Mouse (Mus musculus): ENCODE measurements around the gene Strc. TPM values are rescaled to one million over a fixed set of nuclear protein-coding genes. Genes with fewer than 3 reads are reported as not detected.

The Strc gene
- total RNA-seq (2023) = under 1 TPM; 0.11 to 0.42 TPM

DNA sequence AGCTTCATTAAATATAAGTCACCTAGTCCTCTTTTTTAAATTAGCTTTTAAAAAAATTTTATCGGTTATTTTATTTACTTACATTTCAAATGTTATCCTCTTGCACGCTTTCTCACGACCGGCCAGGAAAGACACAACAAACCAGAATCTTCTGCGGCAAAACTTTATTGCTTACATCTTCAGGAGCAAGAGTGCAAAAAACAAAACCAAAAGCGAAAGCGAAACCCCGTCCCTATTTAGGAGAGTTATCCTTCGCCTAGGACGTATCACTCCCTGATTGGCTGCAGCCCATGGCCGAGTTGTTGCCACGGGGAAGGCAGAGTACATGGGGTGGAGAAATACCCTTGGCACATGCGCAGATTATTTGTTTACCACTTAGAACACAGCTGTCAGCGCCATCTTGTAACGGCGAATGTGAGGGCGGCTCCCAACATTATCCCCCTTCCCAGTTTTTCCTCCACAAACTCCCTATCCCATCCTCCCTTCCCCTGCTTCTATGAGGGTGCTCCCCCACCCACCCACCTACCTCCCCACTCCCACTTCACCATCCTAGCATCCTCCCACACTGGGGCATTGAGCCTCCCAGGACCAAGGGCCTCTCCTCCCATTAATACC lies at the start of gene Strc:
Gene Strc, minus strand, starts transcription at position 208 of the 615 bp plus-strand sequence.

DNA sequence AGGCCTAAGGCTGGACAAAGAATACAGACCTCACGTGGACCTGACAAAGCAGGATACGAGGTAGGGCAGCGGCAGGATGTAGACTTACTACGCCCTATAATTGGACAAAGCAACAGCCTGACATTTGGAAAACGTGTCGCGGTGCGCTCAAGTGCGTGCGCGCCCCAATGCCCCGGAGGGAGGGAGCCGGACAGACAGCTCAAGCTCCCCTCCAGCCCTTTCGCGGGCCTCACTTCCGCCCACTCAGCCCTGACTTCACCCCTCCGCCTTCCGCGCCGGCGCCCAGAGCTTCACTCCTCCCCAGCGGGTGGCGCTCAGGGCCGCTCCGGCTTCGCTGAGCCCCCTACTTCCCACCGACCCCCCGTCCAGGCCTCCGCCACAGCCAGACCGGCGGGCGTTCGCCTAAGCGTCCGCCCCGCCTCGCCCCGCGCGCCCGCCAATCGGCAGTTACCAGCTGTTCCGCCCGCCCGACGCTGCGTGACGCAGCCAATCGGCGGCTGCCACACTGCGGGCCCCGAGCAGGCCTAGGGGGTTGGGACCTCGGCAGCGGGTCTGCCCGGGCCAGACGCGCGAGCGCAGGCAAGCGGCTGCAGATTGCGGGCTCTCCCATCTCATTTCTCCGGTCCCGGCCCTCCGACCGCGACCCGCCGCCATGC lies 26.5 kb upstream of the Strc start, which contains the start of the genes Pdia3 and Catsper2:
Gene Pdia3, plus strand, starts transcription at position 389 of the 656 bp plus-strand sequence.
Gene Catsper2, minus strand, starts transcription at position 406 of the 656 bp plus-strand sequence.

GRCm38 (mm10) chr2:121357494-121357893 lies 29.5 kb downstream of the Strc start, which contains the start of gene Ckmt1:
Ckmt1 (plus strand) TSS chr2:121357714.

GRCm38 (mm10) chr2:121354820-121355592 lies 32.0 kb downstream of the Strc start, which contains the start of gene Ppip5k1:
Ppip5k1 (minus strand) TSS chr2:121355396.

Other genes starting within 250 kb of the Strc start
- 1 to 10 TPM; 4.6 to 6.6 TPM for gene Adal, start 246.7 kb downstream of the Strc start, total RNA-seq (2023)
- 1 to 10 TPM; 4.5 to 5.2 TPM for gene Lcmt2, start 246.5 kb downstream of the Strc start, total RNA-seq (2023)
- gene Tubgcp4, start 216.5 kb downstream of the Strc start, total RNA-seq (2023) = 10 to 100 TPM; 37.3 to 43.5 TPM
- gene Zscan29, start 216.0 kb downstream of the Strc start, total RNA-seq (2023) = 10 to 100 TPM; 42.6 to 48.4 TPM
- gene Trp53bp1, start 115.8 kb downstream of the Strc start, total RNA-seq (2023) = 10 to 100 TPM; 20.1 to 27.0 TPM
- under 1 TPM; 0.11 TPM for gene Map1a, start 97.6 kb downstream of the Strc start, total RNA-seq (2023)
- 10 to 100 TPM; 10.7 to 14.3 TPM for gene Ppip5k1, start 31.8 kb downstream of the Strc start, total RNA-seq (2023)
- gene Ckmt1, start 29.5 kb downstream of the Strc start, total RNA-seq (2023) = not detected
- 100 to 1,000 TPM; 134 to 166 TPM for gene Pdia3, start 26.6 kb upstream of the Strc start, total RNA-seq (2023)
- under 1 TPM; 0.64 TPM for gene Catsper2, start 26.6 kb upstream of the Strc start, total RNA-seq (2023)
- gene Ell3, start 57.1 kb upstream of the Strc start, total RNA-seq (2023) = under 1 TPM in 1 of 2 experiments, not detected in 1; 0.42 TPM
- gene Serf2, start 62.0 kb upstream of the Strc start, total RNA-seq (2023) = 100 to 1,000 TPM; 376 to 437 TPM
- 10 to 100 TPM; 28.7 to 28.9 TPM for gene Hypk, start 66.1 kb upstream of the Strc start, total RNA-seq (2023)
- under 1 TPM; 0.36 to 0.77 TPM for gene Serinc4, start 69.6 kb upstream of the Strc start, total RNA-seq (2023)
- gene Mfap1b, start 86.9 kb upstream of the Strc start, total RNA-seq (2023) = 10 to 100 TPM; 32.7 to 35.2 TPM
- 10 to 100 TPM; 34.1 to 35.0 TPM for gene Mfap1a, start 119.5 kb upstream of the Strc start, total RNA-seq (2023)
- gene Wdr76, start 119.6 kb upstream of the Strc start, total RNA-seq (2023) = 10 to 100 TPM; 16.8 to 18.5 TPM

All from neutrophil, adult 59 days (primary cell).